Mouse (Mus musculus): ENCODE measurements around the gene Lcn11. TPM values are rescaled to one million over a fixed set of nuclear protein-coding genes. Genes with fewer than 3 reads are reported as not detected.

The Lcn11 gene
- not detected in 2 replicates for polyA plus RNA-seq (2012; rRNA removed; ENCODE audit: low replicate concordance)

GRCm38 (mm10) chr2:25776717-25777116 is at the start of gene Lcn11:
TSS of gene Lcn11 (plus strand) at chr2:25777017.

GRCm38 (mm10) chr2:25736709-25737108 is 40.1 kb upstream of the Lcn11 start, which contains the start of gene Obp2b:
TSS of gene Obp2b (plus strand) at chr2:25737009.

GRCm38 (mm10) chr2:25765269-25765668 is 11.5 kb upstream of the Lcn11 start, which contains the start of gene Lcn3:
TSS of gene Lcn3 (plus strand) at chr2:25765569.

GRCm38 (mm10) chr2:25781957-25782356 is 5.1 kb downstream of the Lcn11 start, which contains the start of gene Gm13539:
TSS of gene Gm13539 (plus strand) at chr2:25782257.

GRCm38 (mm10) chr2:25815748-25816147 is 38.9 kb downstream of the Lcn11 start, which contains the start of gene Glt6d1:
TSS of gene Glt6d1 (minus strand) at chr2:25815848.

GRCm38 (mm10) chr2:25822806-25823205 is 46.0 kb downstream of the Lcn11 start, which contains the start of gene Lcn9:
TSS of gene Lcn9 (plus strand) at chr2:25823153.

Other genes starting within 250 kb of the Lcn11 start
- 13.9 and 22.5 TPM in 2 replicates for gene Traf2, start 230.1 kb upstream of the Lcn11 start, polyA plus RNA-seq (2012; rRNA removed; ENCODE audit: low replicate concordance)
- 127 and 142 TPM in 2 replicates for gene Edf1, start 219.2 kb upstream of the Lcn11 start, polyA plus RNA-seq (2012; rRNA removed; ENCODE audit: low replicate concordance)
- gene Mamdc4, start 202.2 kb upstream of the Lcn11 start, polyA plus RNA-seq (2012; rRNA removed; ENCODE audit: low replicate concordance) = 1.8 and 5.5 TPM in 2 replicates
- gene Phpt1, start 201.8 kb upstream of the Lcn11 start, polyA plus RNA-seq (2012; rRNA removed; ENCODE audit: low replicate concordance) = 48.6 and 87.4 TPM in 2 replicates
- gene Ajm1, start 195.3 kb upstream of the Lcn11 start, polyA plus RNA-seq (2012; rRNA removed; ENCODE audit: low replicate concordance) = 0.37 and 2.6 TPM in 2 replicates
- gene Rabl6, start 168.5 kb upstream of the Lcn11 start, polyA plus RNA-seq (2012; rRNA removed; ENCODE audit: low replicate concordance) = 52.3 and 88.3 TPM in 2 replicates
- not detected in 2 replicates for gene Ccdc183, start 159.3 kb upstream of the Lcn11 start, polyA plus RNA-seq (2012; rRNA removed; ENCODE audit: low replicate concordance)
- gene Tmem141, start 155.0 kb upstream of the Lcn11 start, polyA plus RNA-seq (2012; rRNA removed; ENCODE audit: low replicate concordance) = 31.8 and 53.1 TPM in 2 replicates
- 16.8 and 21.3 TPM in 2 replicates for gene Fcna, start 149.0 kb upstream of the Lcn11 start, polyA plus RNA-seq (2012; rRNA removed; ENCODE audit: low replicate concordance)
- gene Lcn8, start 123.9 kb upstream of the Lcn11 start, polyA plus RNA-seq (2012; rRNA removed; ENCODE audit: low replicate concordance) = 0.64 and 5.5 TPM in 2 replicates
- gene Lcn5, start 119.1 kb upstream of the Lcn11 start, polyA plus RNA-seq (2012; rRNA removed; ENCODE audit: low replicate concordance) = 0.52 and 3.7 TPM in 2 replicates
- gene Lcn6, start 100.2 kb upstream of the Lcn11 start, polyA plus RNA-seq (2012; rRNA removed; ENCODE audit: low replicate concordance) = 0.78 TPM in 1 of 2 replicates, not detected in the other
- gene Lcn10, start 94.3 kb upstream of the Lcn11 start, polyA plus RNA-seq (2012; rRNA removed; ENCODE audit: low replicate concordance) = 0.24 and 0.62 TPM in 2 replicates
- gene Obp2a, start 77.0 kb upstream of the Lcn11 start, polyA plus RNA-seq (2012; rRNA removed; ENCODE audit: low replicate concordance) = not detected in 2 replicates
- 48.0 and 66.2 TPM in 2 replicates for gene Bmyc, start 70.3 kb upstream of the Lcn11 start, polyA plus RNA-seq (2012; rRNA removed; ENCODE audit: low replicate concordance)
- gene Obp2b, start 40.0 kb upstream of the Lcn11 start, polyA plus RNA-seq (2012; rRNA removed; ENCODE audit: low replicate concordance) = not detected in 2 replicates
- gene Lcn3, start 11.4 kb upstream of the Lcn11 start, polyA plus RNA-seq (2012; rRNA removed; ENCODE audit: low replicate concordance) = not detected in 2 replicates
- not detected in 2 replicates for gene Gm13539, start 5.2 kb downstream of the Lcn11 start, polyA plus RNA-seq (2012; rRNA removed; ENCODE audit: low replicate concordance)
- not detected in 2 replicates for gene Glt6d1, start 38.8 kb downstream of the Lcn11 start, polyA plus RNA-seq (2012; rRNA removed; ENCODE audit: low replicate concordance)
- 0.44 and 2.1 TPM in 2 replicates for gene Lcn9, start 46.1 kb downstream of the Lcn11 start, polyA plus RNA-seq (2012; rRNA removed; ENCODE audit: low replicate concordance)
- gene Sohlh1, start 70.2 kb downstream of the Lcn11 start, polyA plus RNA-seq (2012; rRNA removed; ENCODE audit: low replicate concordance) = not detected in 2 replicates
- 1.5 and 1.7 TPM in 2 replicates for gene Kcnt1, start 86.7 kb downstream of the Lcn11 start, polyA plus RNA-seq (2012; rRNA removed; ENCODE audit: low replicate concordance)
- gene Camsap1, start 206.3 kb downstream of the Lcn11 start, polyA plus RNA-seq (2012; rRNA removed; ENCODE audit: low replicate concordance) = 7.2 and 22.4 TPM in 2 replicates
- 69.7 and 73.3 TPM in 2 replicates for gene Ubac1, start 244.7 kb downstream of the Lcn11 start, polyA plus RNA-seq (2012; rRNA removed; ENCODE audit: low replicate concordance)